Mouse (Mus musculus): ENCODE measurements around the gene Slit3. TPM values are rescaled to one million over a fixed set of nuclear protein-coding genes. Genes with fewer than 3 reads are reported as not detected.

The Slit3 gene
- polyA plus RNA-seq, 2 experiments = 32.9 to 33.0 TPM

DNA sequence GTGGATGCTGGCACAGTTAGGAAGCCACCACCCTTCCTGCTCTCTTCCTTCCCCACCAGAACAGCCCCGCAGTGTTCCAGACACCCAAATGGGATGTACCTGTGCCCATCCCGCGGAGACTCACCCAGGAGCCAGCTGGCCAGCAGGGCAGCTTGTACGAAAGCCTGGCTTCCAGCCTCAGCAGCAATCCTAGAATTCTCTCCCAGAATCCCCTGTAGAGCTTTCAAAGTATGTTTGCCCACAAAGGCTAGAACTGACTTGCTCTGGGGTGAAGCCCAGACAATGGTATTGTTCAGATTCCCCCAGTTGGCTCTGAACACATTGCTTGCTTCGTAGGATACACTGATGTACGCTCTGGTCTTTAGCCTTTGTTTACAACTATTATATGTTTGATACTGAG, 566.3 kb downstream of the Slit3 start:
- TF ChIP-seq POLR2A (IDR thresholded peaks at IDR 0.05; ENCODE audit: borderline replicate concordance, extremely low read depth, insufficient read depth, insufficient read length) = no peak
- WGBS = 94% methylated on average over 6 of the region's 6 CpGs

DNA sequence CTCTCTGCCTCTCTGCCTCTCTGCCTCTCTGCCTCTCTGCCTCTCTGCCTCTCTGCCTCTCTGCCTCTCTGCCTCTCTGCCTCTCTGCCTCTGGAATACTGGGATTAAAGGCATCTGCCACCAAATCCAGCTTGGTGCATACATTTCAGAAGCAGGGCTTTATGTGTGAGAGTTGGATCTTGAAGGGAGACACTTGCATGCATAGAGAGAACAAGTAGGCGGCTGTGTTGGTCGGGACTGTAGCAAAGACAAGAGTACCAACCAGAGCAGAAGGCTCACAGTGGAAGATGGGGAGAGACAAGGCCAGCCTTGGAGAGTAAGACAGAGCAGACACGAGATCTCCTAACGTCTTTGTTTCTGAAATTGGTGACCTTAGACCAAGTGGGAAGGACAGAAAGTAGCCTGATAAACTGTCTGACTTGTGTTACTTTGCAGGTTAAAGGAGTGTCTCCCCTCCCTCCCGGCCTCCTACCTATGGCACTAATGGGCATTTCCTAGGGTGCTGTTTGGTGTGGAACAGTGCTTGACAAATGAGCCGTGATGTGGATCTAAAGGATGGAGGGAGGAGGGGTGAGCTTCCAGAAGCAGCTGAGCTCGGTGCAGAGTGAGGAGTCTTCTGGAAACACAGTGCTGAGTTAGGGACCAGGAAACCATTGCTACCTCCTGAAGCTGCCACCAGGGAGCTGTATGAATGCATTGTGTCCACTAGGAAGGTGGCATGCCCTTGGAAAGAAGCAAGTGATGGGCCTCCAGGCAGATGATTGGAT, 569.7 kb downstream of the Slit3 start:
- H3K27ac ChIP-seq (replicated peaks; ENCODE audit: low read depth, low read length) = no peak overlapping the region
- H3K4me2 ChIP-seq (replicated peaks; ENCODE audit: low read depth, low read length, severe bottlenecking) = no peak overlapping the region
- ATAC-seq (ENCODE audit: low FRiP score, low read depth) (no peak), DNase-seq (ENCODE audit: low spot score) (no peak)
- H3K9ac ChIP-seq (ENCODE audit: low read depth, low read length, severe bottlenecking) = no peak overlapping the region
- peaks cover 25% of the 10 kb centered on the region for H3K36me3 ChIP-seq (ENCODE audit: control insufficient read depth, insufficient read depth, low read length)
- H3K4me3 ChIP-seq (replicated peaks; ENCODE audit: low read length) = no peak overlapping the region
- TF ChIP-seq POLR2A (IDR thresholded peaks at IDR 0.05; ENCODE audit: borderline replicate concordance, extremely low read depth, insufficient read depth, insufficient read length) = no peak
- no peaks in the 10 kb centered on the region for H3K27me3 ChIP-seq (ENCODE audit: control insufficient read depth, insufficient read depth, low read length)
- H3K4me1 ChIP-seq (ENCODE audit: control insufficient read depth, insufficient read depth, low read length) = no peaks in the 10 kb centered on the region
- WGBS = 70% methylated on average over 7 of the region's 7 CpGs
- H3K9me3 ChIP-seq (ENCODE audit: control insufficient read depth, low read length) = no peaks in the 10 kb centered on the region

More for the DNA sequence above, 566.3 kb downstream of the Slit3 start:
- H3K27ac ChIP-seq (replicated peaks; ENCODE audit: low read depth, low read length) = no peak overlapping the region
- H3K4me2 ChIP-seq (replicated peaks; ENCODE audit: low read depth, low read length, severe bottlenecking) = no peak overlapping the region
- no peak overlapping the region for H3K9ac ChIP-seq (ENCODE audit: low read depth, low read length, severe bottlenecking)
- no peaks in the 10 kb centered on the region for H3K4me1 ChIP-seq (ENCODE audit: control insufficient read depth, insufficient read depth, low read length)
- H3K36me3 ChIP-seq (ENCODE audit: control insufficient read depth, insufficient read depth, low read length) = peaks cover 30% of the 10 kb centered on the region
- H3K27me3 ChIP-seq (ENCODE audit: control insufficient read depth, insufficient read depth, low read length) = no peaks in the 10 kb centered on the region
- no peak for ATAC-seq (ENCODE audit: low FRiP score, low read depth)
- no peak for DNase-seq (ENCODE audit: low spot score)
- H3K9me3 ChIP-seq (ENCODE audit: control insufficient read depth, low read length) = no peaks in the 10 kb centered on the region
- no peak overlapping the region for H3K4me3 ChIP-seq (replicated peaks; ENCODE audit: low read length)

DNA sequence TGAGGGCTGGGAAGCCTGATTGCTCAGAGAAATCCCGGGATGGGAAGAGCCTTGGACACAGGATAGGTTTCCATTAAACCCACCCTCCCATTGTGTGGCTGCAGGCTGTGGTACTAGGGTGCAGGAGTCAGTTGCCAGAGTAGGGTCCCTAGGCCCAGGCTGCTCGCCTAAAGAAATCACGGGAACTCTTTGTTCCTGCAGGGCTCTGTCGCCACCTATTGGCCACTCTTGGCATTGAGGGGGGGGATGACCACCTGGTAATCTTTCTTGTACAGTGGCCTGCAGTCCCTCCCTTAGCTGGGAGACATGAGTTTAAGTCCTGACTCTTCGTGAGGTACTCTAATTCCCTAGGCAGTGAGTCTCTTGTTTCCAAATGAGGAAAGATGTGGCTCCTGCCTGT, 572.1 kb downstream of the Slit3 start:
- Histone ChIP-seq H3K4me1 (ENCODE audit: control insufficient read depth, insufficient read depth, low read length) (no peaks in the 10 kb centered on the region), H3K9ac (ENCODE audit: low read depth, low read length, severe bottlenecking) (no peak overlapping the region), H3K27me3 (ENCODE audit: control insufficient read depth, insufficient read depth, low read length) (no peaks in the 10 kb centered on the region), H3K4me2 (replicated peaks; ENCODE audit: low read depth, low read length, severe bottlenecking) (no peak overlapping the region), H3K27ac (replicated peaks; ENCODE audit: low read depth, low read length) (no peak overlapping the region), H3K36me3 (ENCODE audit: control insufficient read depth, insufficient read depth, low read length) (peaks cover 17% of the 10 kb centered on the region), H3K9me3 (ENCODE audit: control insufficient read depth, low read length) (no peaks in the 10 kb centered on the region), H3K4me3 (replicated peaks; ENCODE audit: low read length) (no peak overlapping the region)
- DNase-seq (ENCODE audit: low spot score) (peak; percentile 63), ATAC-seq (ENCODE audit: low FRiP score, low read depth) (peak; percentile 62)
- WGBS = 18% methylated on average over 5 of the region's 5 CpGs
- no peak for TF ChIP-seq POLR2A (IDR thresholded peaks at IDR 0.05; ENCODE audit: borderline replicate concordance, extremely low read depth, insufficient read depth, insufficient read length)

DNA sequence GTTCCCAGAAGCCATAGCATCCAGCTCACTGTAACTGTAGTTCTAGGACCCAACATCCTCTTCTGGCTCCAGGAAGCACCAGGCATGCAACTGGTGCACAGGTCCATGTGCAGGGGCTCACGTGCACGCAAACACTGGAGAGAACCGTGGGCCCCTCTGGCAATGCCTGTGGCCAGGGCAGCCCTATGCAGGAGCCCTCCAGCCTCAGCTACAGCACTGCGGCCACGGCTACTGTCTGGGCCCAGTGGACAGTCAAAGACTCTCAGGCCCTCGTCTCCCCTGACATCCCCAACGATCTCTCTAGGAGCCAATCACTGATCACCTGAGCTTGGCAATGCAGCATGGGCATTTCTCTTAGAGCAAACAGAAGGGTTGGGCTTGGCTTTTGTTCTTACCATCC, 572.6 kb downstream of the Slit3 start:
- H3K4me1 ChIP-seq (ENCODE audit: control insufficient read depth, insufficient read depth, low read length) = no peaks in the 10 kb centered on the region
- H3K27ac ChIP-seq (replicated peaks; ENCODE audit: low read depth, low read length) = no peak overlapping the region
- TF ChIP-seq POLR2A (IDR thresholded peaks at IDR 0.05; ENCODE audit: borderline replicate concordance, extremely low read depth, insufficient read depth, insufficient read length) = no peak
- H3K4me2 ChIP-seq (replicated peaks; ENCODE audit: low read depth, low read length, severe bottlenecking) = no peak overlapping the region
- H3K4me3 ChIP-seq (replicated peaks; ENCODE audit: low read length) = no peak overlapping the region
- no peaks in the 10 kb centered on the region for H3K9me3 ChIP-seq (ENCODE audit: control insufficient read depth, low read length)
- H3K36me3 ChIP-seq (ENCODE audit: control insufficient read depth, insufficient read depth, low read length) = peaks cover 17% of the 10 kb centered on the region
- 87% methylated on average over 7 of the region's 7 CpGs for WGBS
- H3K27me3 ChIP-seq (ENCODE audit: control insufficient read depth, insufficient read depth, low read length) = no peaks in the 10 kb centered on the region
- H3K9ac ChIP-seq (ENCODE audit: low read depth, low read length, severe bottlenecking) = no peak overlapping the region
- ATAC-seq (ENCODE audit: low FRiP score, low read depth) (no peak), DNase-seq (ENCODE audit: low spot score) (no peak)

DNA sequence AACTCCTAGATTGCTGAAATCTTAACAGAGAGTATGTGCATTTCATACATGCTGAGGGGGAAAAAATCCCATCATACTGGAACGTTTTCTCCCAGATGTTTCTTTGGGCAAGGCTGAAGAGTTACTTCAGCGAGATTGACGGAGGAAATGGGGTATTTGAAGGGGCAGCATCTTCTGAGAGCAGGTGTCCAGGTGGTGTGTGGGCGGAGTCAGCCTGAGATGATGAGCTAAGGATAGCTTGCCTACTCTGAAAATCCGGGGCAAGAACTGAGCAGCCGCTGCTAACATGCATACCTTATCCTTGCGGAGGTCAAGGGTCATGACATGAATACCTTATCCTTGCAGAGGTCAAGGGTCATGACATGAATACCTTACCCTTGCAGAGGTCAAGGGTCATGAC, 576.5 kb downstream of the Slit3 start:
- ATAC-seq (ENCODE audit: low FRiP score, low read depth) (no peak), DNase-seq (ENCODE audit: low spot score) (no peak)
- H3K4me2 ChIP-seq (replicated peaks; ENCODE audit: low read depth, low read length, severe bottlenecking) = no peak overlapping the region
- H3K9ac ChIP-seq (ENCODE audit: low read depth, low read length, severe bottlenecking) = no peak overlapping the region
- peaks cover 26% of the 10 kb centered on the region; the same call in 1 of the 2 replicates for H3K36me3 ChIP-seq (ENCODE audit: control insufficient read depth, insufficient read depth, low read length)
- no peak overlapping the region for H3K4me3 ChIP-seq (replicated peaks; ENCODE audit: low read length)
- no peaks in the 10 kb centered on the region for H3K9me3 ChIP-seq (ENCODE audit: control insufficient read depth, low read length)
- no peak overlapping the region for H3K27ac ChIP-seq (replicated peaks; ENCODE audit: low read depth, low read length)
- no peaks in the 10 kb centered on the region for H3K27me3 ChIP-seq (ENCODE audit: control insufficient read depth, insufficient read depth, low read length)
- H3K4me1 ChIP-seq (ENCODE audit: control insufficient read depth, insufficient read depth, low read length) = no peaks in the 10 kb centered on the region
- 90% methylated on average over 7 of the region's 7 CpGs for WGBS
- no peak for TF ChIP-seq POLR2A (IDR thresholded peaks at IDR 0.05; ENCODE audit: borderline replicate concordance, extremely low read depth, insufficient read depth, insufficient read length)

Data from limb, embryonic 14.5 days (tissue).